Mouse (Mus musculus): ENCODE measurements around the gene Fbxo33. TPM values are rescaled to one million over a fixed set of nuclear protein-coding genes. Genes with fewer than 3 reads are reported as not detected.
A peak's percentile ranks its signal among the peaks of the same experiment; 100 is the strongest.

Gene Fbxo33
- total and polyA plus RNA-seq, 2 experiments from 2014 or later: 7.4 to 21.1 TPM

DNA sequence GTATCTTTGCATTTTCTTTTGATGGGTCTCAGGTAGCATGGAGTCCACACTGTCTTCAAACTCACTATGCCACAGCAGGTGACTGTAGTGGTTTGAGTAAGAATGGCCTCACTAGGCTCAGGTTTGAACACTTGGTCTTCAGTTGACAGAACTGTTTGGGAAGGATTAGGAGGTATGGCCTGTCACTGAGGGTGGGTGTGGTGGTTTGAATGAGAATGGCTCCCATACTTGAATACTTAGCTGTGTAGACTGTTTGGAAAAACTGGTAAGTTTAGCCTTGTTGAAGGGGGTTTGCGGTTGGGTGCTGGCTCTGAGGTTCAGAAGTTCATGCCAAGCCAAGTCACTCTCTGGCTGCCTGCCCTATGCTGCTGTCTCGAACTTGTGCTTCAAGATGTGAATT, 20.2 kb downstream of the Fbxo33 start:
- WGBS: 93% methylated on average over 2 of the region's 2 CpGs
- ATAC-seq: no peak

DNA sequence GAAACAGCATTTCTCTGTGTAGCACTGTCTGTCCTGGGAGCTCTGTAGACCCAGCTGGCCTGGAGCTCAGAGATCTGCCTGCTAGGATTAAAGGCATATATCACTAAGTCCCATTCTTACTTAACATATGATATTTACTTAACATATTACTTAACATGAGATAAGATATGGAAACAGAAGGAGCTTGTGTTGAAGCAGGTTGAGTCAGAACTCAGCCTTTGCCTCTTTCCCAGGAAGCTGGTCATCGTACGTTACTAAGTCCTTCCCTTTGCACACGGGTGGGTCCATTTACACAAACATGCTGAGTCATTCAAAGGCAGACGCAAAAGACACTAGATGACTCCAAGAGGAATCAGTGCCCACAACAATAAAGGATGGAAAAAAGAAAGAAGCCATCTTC, 20.8 kb downstream of the Fbxo33 start:
- DNase-seq (no peak), ATAC-seq (no peak)
- no peaks in the 10 kb centered on the region for H3K4me1 ChIP-seq (ENCODE audit: insufficient read depth)
- peaks cover 31% of the 10 kb centered on the region for H3K36me3 ChIP-seq (ENCODE audit: insufficient read depth)
- no peak overlapping the region for H3K27ac ChIP-seq (ENCODE audit: low read depth, low read length)
- no peak for TF ChIP-seq CTCF (IDR thresholded peaks at IDR 0.05; ENCODE audit: low read depth)
- H3K9me3 ChIP-seq (ENCODE audit: low read length): no peaks in the 10 kb centered on the region
- no peak overlapping the region for H3K4me3 ChIP-seq (ENCODE audit: low read depth, low read length)
- H3K4me2 ChIP-seq (ENCODE audit: low read depth): no peak overlapping the region
- no peak overlapping the region for H3K9ac ChIP-seq
- no peaks in the 10 kb centered on the region for H3K27me3 ChIP-seq (ENCODE audit: insufficient read depth, low read length)
- 85% methylated on average over 4 of the region's 4 CpGs for WGBS

More for the DNA sequence above, 20.2 kb downstream of the Fbxo33 start:
- no peaks in the 10 kb centered on the region for H3K9me3 ChIP-seq (ENCODE audit: low read length)
- H3K36me3 ChIP-seq (ENCODE audit: insufficient read depth): peaks cover 36% of the 10 kb centered on the region
- no peak overlapping the region for H3K27ac ChIP-seq (ENCODE audit: low read depth, low read length)
- no peak overlapping the region for H3K9ac ChIP-seq
- no peak overlapping the region for H3K4me3 ChIP-seq (ENCODE audit: low read depth, low read length)
- H3K4me2 ChIP-seq (ENCODE audit: low read depth): no peak overlapping the region
- TF ChIP-seq CTCF (IDR thresholded peaks at IDR 0.05; ENCODE audit: low read depth): no peak
- no peaks in the 10 kb centered on the region for H3K4me1 ChIP-seq (ENCODE audit: insufficient read depth)
- no peak for DNase-seq
- no peaks in the 10 kb centered on the region for H3K27me3 ChIP-seq (ENCODE audit: insufficient read depth, low read length)

DNA sequence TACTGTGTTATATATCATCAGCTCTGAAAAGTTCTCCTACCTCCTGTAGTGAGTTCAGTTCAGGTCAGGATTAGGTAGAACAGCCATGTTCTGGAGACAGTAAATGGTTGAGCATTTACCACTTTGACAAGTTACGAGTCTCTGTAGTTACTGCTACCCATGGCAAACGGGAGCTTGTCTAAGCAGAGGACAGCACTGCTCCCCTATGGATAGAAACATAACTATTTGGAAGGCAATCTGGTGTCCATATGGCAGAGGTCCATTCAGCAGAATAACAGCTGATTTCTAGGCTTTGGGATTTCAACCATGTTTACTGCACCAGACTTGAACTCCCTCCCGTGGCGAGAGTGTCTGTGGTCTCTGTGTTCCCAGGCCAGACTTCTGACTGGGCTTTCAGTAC, 23.6 kb downstream of the Fbxo33 start:
- H3K4me3 ChIP-seq (ENCODE audit: low read depth, low read length): no peak overlapping the region
- no peak overlapping the region for H3K9ac ChIP-seq
- peaks cover 27% of the 10 kb centered on the region; the same call in 1 of the 2 replicates for H3K36me3 ChIP-seq (ENCODE audit: insufficient read depth)
- TF ChIP-seq CTCF (IDR thresholded peaks at IDR 0.05; ENCODE audit: low read depth): no peak
- no peak for DNase-seq
- H3K27me3 ChIP-seq (ENCODE audit: insufficient read depth, low read length): no peaks in the 10 kb centered on the region
- H3K9me3 ChIP-seq (ENCODE audit: low read length): no peaks in the 10 kb centered on the region
- H3K27ac ChIP-seq (ENCODE audit: low read depth, low read length): no peak overlapping the region
- no peaks in the 10 kb centered on the region for H3K4me1 ChIP-seq (ENCODE audit: insufficient read depth)
- 85% methylated on average over 4 of the region's 4 CpGs for WGBS
- no peak overlapping the region for H3K4me2 ChIP-seq (ENCODE audit: low read depth)
- ATAC-seq: no peak

DNA sequence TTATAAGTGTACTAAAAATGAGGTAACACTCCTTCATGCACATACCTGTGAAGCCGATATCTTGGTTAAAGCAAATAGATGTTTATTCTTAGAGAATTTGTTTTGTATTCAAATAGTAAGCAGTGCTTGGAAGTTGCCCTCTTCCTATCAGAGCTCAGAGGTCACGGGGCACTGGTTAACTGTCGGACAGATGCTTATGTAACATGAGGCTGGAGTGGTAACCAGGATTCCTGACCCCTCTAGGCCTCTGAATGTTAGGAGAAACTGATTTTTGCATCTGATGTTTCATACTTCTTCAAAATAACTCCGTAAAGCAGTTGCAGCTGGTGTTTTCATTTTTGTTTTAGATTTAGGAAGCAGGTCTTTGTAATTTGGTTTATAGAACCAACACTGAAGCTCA, 24.5 kb downstream of the Fbxo33 start:
- Histone ChIP-seq H3K36me3 (ENCODE audit: insufficient read depth) (peaks cover 23% of the 10 kb centered on the region; the same call in 1 of the 2 replicates), H3K9me3 (ENCODE audit: low read length) (no peaks in the 10 kb centered on the region), H3K4me2 (ENCODE audit: low read depth) (no peak overlapping the region), H3K9ac (no peak overlapping the region), H3K4me3 (ENCODE audit: low read depth, low read length) (no peak overlapping the region), H3K4me1 (ENCODE audit: insufficient read depth) (no peaks in the 10 kb centered on the region), H3K27ac (ENCODE audit: low read depth, low read length) (no peak overlapping the region), H3K27me3 (ENCODE audit: insufficient read depth, low read length) (no peaks in the 10 kb centered on the region)
- ATAC-seq (no peak), DNase-seq (no peak)
- WGBS: 93% methylated on average over 4 of the region's 4 CpGs
- no peak for TF ChIP-seq CTCF (IDR thresholded peaks at IDR 0.05; ENCODE audit: low read depth)

DNA sequence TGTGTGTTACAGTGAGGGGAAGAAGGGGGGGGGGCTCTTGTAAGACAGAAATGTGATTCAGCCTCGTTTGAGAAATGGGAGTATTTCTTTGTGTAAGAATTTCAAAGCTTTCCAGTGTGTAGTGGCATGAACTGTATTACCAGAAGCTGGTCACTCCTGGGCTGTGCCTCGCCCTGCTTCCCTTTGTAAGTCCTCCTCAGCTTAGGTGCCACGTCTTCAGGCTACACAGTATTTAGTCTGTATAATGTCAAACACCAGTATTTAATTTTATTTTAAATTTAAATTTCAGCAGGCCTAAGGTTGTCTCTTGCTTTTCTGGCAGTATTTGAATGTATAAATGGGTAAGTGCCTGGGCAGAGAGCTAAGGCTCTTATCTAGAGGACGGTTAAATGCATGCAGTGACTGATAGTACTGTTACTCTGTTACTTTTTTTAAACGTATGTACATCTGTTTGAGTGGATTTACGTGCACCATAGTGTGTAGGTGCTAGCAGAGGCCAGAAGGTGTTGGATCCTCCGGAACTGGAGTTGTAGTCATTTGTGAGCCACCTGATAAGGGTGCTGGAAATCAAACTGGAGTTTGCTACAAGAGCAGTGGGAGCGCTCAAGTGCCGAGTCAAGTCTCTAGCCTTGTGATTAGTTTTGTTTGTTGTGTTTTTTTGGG, 25.1 kb downstream of the Fbxo33 start:
- Histone ChIP-seq H3K4me1 (ENCODE audit: insufficient read depth) (no peaks in the 10 kb centered on the region), H3K36me3 (ENCODE audit: insufficient read depth) (peaks cover 24% of the 10 kb centered on the region; the same call in 1 of the 2 replicates), H3K27me3 (ENCODE audit: insufficient read depth, low read length) (no peaks in the 10 kb centered on the region), H3K4me3 (ENCODE audit: low read depth, low read length) (no peak overlapping the region), H3K9ac (no peak overlapping the region), H3K9me3 (ENCODE audit: low read length) (no peaks in the 10 kb centered on the region), H3K4me2 (ENCODE audit: low read depth) (no peak overlapping the region), H3K27ac (ENCODE audit: low read depth, low read length) (no peak overlapping the region)
- ATAC-seq (no peak), DNase-seq (no peak)
- TF ChIP-seq CTCF (IDR thresholded peaks at IDR 0.05; ENCODE audit: low read depth): no peak
- 84% methylated on average over 9 of the region's 9 CpGs for WGBS

DNA sequence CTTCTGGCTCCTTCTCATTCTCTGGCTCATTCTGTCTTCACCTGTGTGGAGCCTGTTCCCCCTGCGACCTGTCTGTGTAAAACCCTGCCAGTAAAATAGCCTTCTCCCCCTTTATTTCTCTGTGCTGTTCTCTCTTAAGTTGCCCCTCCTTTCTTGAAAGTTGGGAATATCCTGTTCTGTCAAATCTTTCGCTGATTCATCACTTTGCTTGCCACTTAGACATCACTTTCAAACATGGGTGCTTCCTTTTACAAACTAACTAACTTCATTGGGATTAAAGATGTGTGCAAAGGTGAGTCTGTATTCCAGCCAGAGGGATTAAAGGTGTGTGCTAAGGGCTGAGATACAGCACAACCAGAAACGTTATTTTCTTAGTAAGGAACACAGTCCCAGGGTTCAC, 25.9 kb downstream of the Fbxo33 start:
- 86% methylated on average over 3 of the region's 3 CpGs for WGBS
- H3K27ac ChIP-seq (ENCODE audit: low read depth, low read length): no peak overlapping the region
- no peaks in the 10 kb centered on the region for H3K27me3 ChIP-seq (ENCODE audit: insufficient read depth, low read length)
- H3K36me3 ChIP-seq (ENCODE audit: insufficient read depth): peaks cover 22% of the 10 kb centered on the region
- H3K4me3 ChIP-seq (ENCODE audit: low read depth, low read length): no peak overlapping the region
- H3K9ac ChIP-seq: no peak overlapping the region
- ATAC-seq: no peak
- no peak for TF ChIP-seq CTCF (IDR thresholded peaks at IDR 0.05; ENCODE audit: low read depth)
- H3K4me2 ChIP-seq (ENCODE audit: low read depth): no peak overlapping the region
- no peak for DNase-seq
- H3K9me3 ChIP-seq (ENCODE audit: low read length): no peaks in the 10 kb centered on the region
- no peaks in the 10 kb centered on the region for H3K4me1 ChIP-seq (ENCODE audit: insufficient read depth)

DNA sequence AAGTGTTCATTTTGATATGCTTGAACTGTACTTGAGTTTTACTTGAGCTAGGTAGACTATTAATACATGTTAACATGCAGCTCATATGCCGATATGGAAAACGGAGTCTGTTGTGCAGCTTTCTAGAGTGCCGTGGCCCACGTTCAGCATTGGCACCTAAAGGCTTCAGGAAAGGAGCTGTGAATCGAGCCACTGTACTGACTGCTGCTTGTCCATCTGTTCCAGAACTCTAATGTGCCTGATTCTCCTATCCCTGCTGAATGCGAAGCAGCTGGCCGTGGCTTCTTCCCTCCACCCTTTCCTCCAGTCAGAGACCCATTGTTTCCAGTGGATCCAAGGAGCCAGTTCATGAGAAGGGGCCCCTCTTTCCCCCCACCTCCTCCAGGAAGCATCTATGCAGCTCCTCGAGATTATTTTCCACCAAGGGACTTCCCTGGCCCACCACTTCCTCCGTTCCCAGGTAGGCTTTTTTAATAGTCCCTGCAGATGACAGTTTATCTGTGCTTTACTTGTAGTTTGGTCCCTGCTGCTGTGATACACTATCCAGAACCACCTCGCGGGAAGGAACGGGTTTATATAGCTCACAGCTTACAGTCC, 31.3 kb downstream of the Fbxo33 start:
- no peaks in the 10 kb centered on the region for H3K9me3 ChIP-seq (ENCODE audit: low read length)
- H3K36me3 ChIP-seq (ENCODE audit: insufficient read depth): peaks cover 34% of the 10 kb centered on the region
- ATAC-seq (0 out of 2 replicates have a peak, but pooled peaks have one; percentile 16), DNase-seq (no peak)
- H3K9ac ChIP-seq: no peak overlapping the region
- H3K27me3 ChIP-seq (ENCODE audit: insufficient read depth, low read length): no peaks in the 10 kb centered on the region
- no peak overlapping the region for H3K4me2 ChIP-seq (ENCODE audit: low read depth)
- no peak overlapping the region for H3K27ac ChIP-seq (ENCODE audit: low read depth, low read length)
- no peak overlapping the region for H3K4me3 ChIP-seq (ENCODE audit: low read depth, low read length)
- 73% methylated on average over 12 of the region's 12 CpGs for WGBS
- no peaks in the 10 kb centered on the region for H3K4me1 ChIP-seq (ENCODE audit: insufficient read depth)
- TF ChIP-seq CTCF (IDR thresholded peaks at IDR 0.05; ENCODE audit: low read depth): no peak
